Mouse (Mus musculus) embryo, embryonic 9.5 days (tissue): ENCODE measurements at regions not wholly inside any gene's neighbourhood (a gene's known extent, or its start where the extent isn't known, plus 50 kb on each side); places are given as distances from the start of the nearest gene placed in this dataset.

ENCODE experiments used
- DNase-seq: peaks from one replicate; pipeline ENCODE4 v3.0.0-alpha.2; 2017; ENCODE audit errors: extremely low spot score

- DNase-seq: peak; percentile 12
Observed at GRCm38 (mm10) chrX:21293666-21294065, 118.2 kb upstream of the Gm21876 start.

- DNase-seq: no peak
Observed at GRCm38 (mm10) chrX:21295460-21295859, 120.0 kb upstream of the Gm21876 start.

GRCm38 (mm10) chrX:21297349-21297748 lies 121.9 kb upstream of the Gm21876 start:
- DNase-seq: no peak

GRCm38 (mm10) chrX:21334499-21335032 lies 149.8 kb upstream of the Agtr2 start:
- peak; percentile 7 for DNase-seq

- DNase-seq: no peak
Observed at GRCm38 (mm10) chrX:21344397-21344796, 139.9 kb upstream of the Agtr2 start.

GRCm38 (mm10) chrX:21350503-21350902 lies 133.8 kb upstream of the Agtr2 start:
- no peak for DNase-seq

GRCm38 (mm10) chrX:21352350-21352749 lies 132.0 kb upstream of the Agtr2 start:
- DNase-seq: no peak

GRCm38 (mm10) chrX:21360771-21361667 lies 123.3 kb upstream of the Agtr2 start:
- DNase-seq: peak; percentile 33

- no peak for DNase-seq
Observed at GRCm38 (mm10) chrX:21385221-21385620, 99.1 kb upstream of the Agtr2 start.

- no peak for DNase-seq
Observed at GRCm38 (mm10) chrX:21389992-21390391, 94.4 kb upstream of the Agtr2 start.

- no peak for DNase-seq
Observed at GRCm38 (mm10) chrX:21393212-21393611, 91.1 kb upstream of the Agtr2 start.

- DNase-seq: no peak
Observed at GRCm38 (mm10) chrX:21424797-21425196, 59.5 kb upstream of the Agtr2 start.

- no peak for DNase-seq
Observed at GRCm38 (mm10) chrX:21428081-21428480, 56.3 kb upstream of the Agtr2 start.

GRCm38 (mm10) chrX:21433501-21433900 lies 50.8 kb upstream of the Agtr2 start:
- no peak for DNase-seq
